Mouse (Mus musculus): Measurements from ENCODE around the gene Fam228a. TPM values are rescaled to one million over a fixed set of nuclear protein-coding genes. Genes with fewer than 3 reads are reported as not detected.
"Not testable (repeated sequence)": the region's sequence is repeated elsewhere in the genome, so short reads cannot be mapped to it uniquely, and the experiment has no call there.

Fam228a gene
- polyA plus RNA-seq, 1 experiment from 2014 or later: 0.13 TPM

- DNase-seq (ENCODE audit: low spot score): no peak
- H3K4me1 ChIP-seq (ENCODE audit: control insufficient read depth, insufficient read depth, low read length): no peaks in the 10 kb centered on the region
- 83% methylated on average over 4 of the region's 4 CpGs for WGBS
- no peak overlapping the region for H3K4me2 ChIP-seq (ENCODE audit: low read length)
- H3K9ac ChIP-seq (ENCODE audit: low read length): no peak overlapping the region
- ATAC-seq: no peak
- no peaks in the 10 kb centered on the region for H3K27me3 ChIP-seq (replicated peaks; ENCODE audit: control insufficient read depth, insufficient read depth, low read length)
- H3K9me3 ChIP-seq (replicated peaks; ENCODE audit: control insufficient read depth, low read length): no peaks in the 10 kb centered on the region
- H3K27ac ChIP-seq (ENCODE audit: low read depth, low read length): no peak overlapping the region
- peaks cover 24% of the 10 kb centered on the region for H3K36me3 ChIP-seq (ENCODE audit: control insufficient read depth, insufficient read depth, low read length)
- no peak overlapping the region for H3K4me3 ChIP-seq (ENCODE audit: low read depth, low read length)
These were observed 29.9 kb downstream of the Fam228a start for GRCm38 (mm10) chr12:4708296-4708695.

- Histone ChIP-seq H3K27me3 (replicated peaks; ENCODE audit: control insufficient read depth, insufficient read depth, low read length) (no peaks in the 10 kb centered on the region), H3K27ac (ENCODE audit: low read depth, low read length) (no peak overlapping the region), H3K36me3 (ENCODE audit: control insufficient read depth, insufficient read depth, low read length) (peaks cover 19% of the 10 kb centered on the region), H3K4me3 (ENCODE audit: low read depth, low read length) (no peak overlapping the region), H3K9ac (ENCODE audit: low read length) (no peak overlapping the region), H3K4me2 (ENCODE audit: low read length) (no peak overlapping the region), H3K4me1 (ENCODE audit: control insufficient read depth, insufficient read depth, low read length) (no peaks in the 10 kb centered on the region), H3K9me3 (replicated peaks; ENCODE audit: control insufficient read depth, low read length) (no peaks in the 10 kb centered on the region)
- ATAC-seq (no peak), DNase-seq (ENCODE audit: low spot score) (no peak)
- WGBS: 91% methylated on average over 14 of the region's 14 CpGs
These were observed 30.7 kb downstream of the Fam228a start for GRCm38 (mm10) chr12:4707488-4708017.

GRCm38 (mm10) chr12:4706901-4707300 is 31.3 kb downstream of the Fam228a start:
- Histone ChIP-seq H3K36me3 (ENCODE audit: control insufficient read depth, insufficient read depth, low read length) (peaks cover 14% of the 10 kb centered on the region), H3K9ac (ENCODE audit: low read length) (no peak overlapping the region), H3K4me3 (ENCODE audit: low read depth, low read length) (no peak overlapping the region), H3K27me3 (replicated peaks; ENCODE audit: control insufficient read depth, insufficient read depth, low read length) (no peaks in the 10 kb centered on the region), H3K9me3 (replicated peaks; ENCODE audit: control insufficient read depth, low read length) (no peaks in the 10 kb centered on the region), H3K27ac (ENCODE audit: low read depth, low read length) (no peak overlapping the region), H3K4me1 (ENCODE audit: control insufficient read depth, insufficient read depth, low read length) (no peaks in the 10 kb centered on the region), H3K4me2 (ENCODE audit: low read length) (no peak overlapping the region)
- DNase-seq (ENCODE audit: low spot score): no peak
- WGBS: 89% methylated on average over 10 of the region's 10 CpGs
- ATAC-seq: no peak

- Histone ChIP-seq H3K36me3 (ENCODE audit: control insufficient read depth, insufficient read depth, low read length) (peaks cover 16% of the 10 kb centered on the region), H3K4me3 (ENCODE audit: low read depth, low read length) (no peak overlapping the region), H3K27me3 (replicated peaks; ENCODE audit: control insufficient read depth, insufficient read depth, low read length) (no peaks in the 10 kb centered on the region), H3K4me1 (ENCODE audit: control insufficient read depth, insufficient read depth, low read length) (no peaks in the 10 kb centered on the region), H3K27ac (ENCODE audit: low read depth, low read length) (no peak overlapping the region), H3K9ac (ENCODE audit: low read length) (no peak overlapping the region), H3K9me3 (replicated peaks; ENCODE audit: control insufficient read depth, low read length) (no peaks in the 10 kb centered on the region), H3K4me2 (ENCODE audit: low read length) (no peak overlapping the region)
- no peak for DNase-seq (ENCODE audit: low spot score)
- 91% methylated on average over 5 of the region's 5 CpGs for WGBS
- no peak for ATAC-seq
These were observed 32.1 kb downstream of the Fam228a start for GRCm38 (mm10) chr12:4706175-4706574.

GRCm38 (mm10) chr12:4705626-4706025 is 32.6 kb downstream of the Fam228a start:
- not testable (repeated sequence) for H3K4me2 ChIP-seq (ENCODE audit: low read length); H3K9me3 ChIP-seq (replicated peaks; ENCODE audit: control insufficient read depth, low read length); H3K27ac ChIP-seq (ENCODE audit: low read depth, low read length); DNase-seq (ENCODE audit: low spot score); H3K27me3 ChIP-seq (replicated peaks; ENCODE audit: control insufficient read depth, insufficient read depth, low read length); H3K4me1 ChIP-seq (ENCODE audit: control insufficient read depth, insufficient read depth, low read length); H3K9ac ChIP-seq (ENCODE audit: low read length); H3K4me3 ChIP-seq (ENCODE audit: low read depth, low read length); ATAC-seq
- peaks cover 16% of the 10 kb centered on the region for H3K36me3 ChIP-seq (ENCODE audit: control insufficient read depth, insufficient read depth, low read length)
- WGBS: 73% methylated on average over 6 of the region's 6 CpGs

- WGBS: 74% methylated on average over 1 of the region's 1 CpGs
These were observed 43.7 kb downstream of the Fam228a start for GRCm38 (mm10) chr12:4694534-4694933.

GRCm38 (mm10) chr12:4691193-4691592 is 47.0 kb downstream of the Fam228a start:
- no peaks in the 10 kb centered on the region for H3K36me3 ChIP-seq (ENCODE audit: control insufficient read depth, insufficient read depth, low read length)
- H3K4me3 ChIP-seq (ENCODE audit: low read depth, low read length): no peak overlapping the region
- ATAC-seq (no peak), DNase-seq (ENCODE audit: low spot score) (no peak)
- no peak overlapping the region for H3K4me2 ChIP-seq (ENCODE audit: low read length)
- no peaks in the 10 kb centered on the region for H3K4me1 ChIP-seq (ENCODE audit: control insufficient read depth, insufficient read depth, low read length)
- H3K9ac ChIP-seq (ENCODE audit: low read length): no peak overlapping the region
- H3K9me3 ChIP-seq (replicated peaks; ENCODE audit: control insufficient read depth, low read length): no peaks in the 10 kb centered on the region
- 93% methylated on average over 3 of the region's 3 CpGs for WGBS
- H3K27me3 ChIP-seq (replicated peaks; ENCODE audit: control insufficient read depth, insufficient read depth, low read length): no peaks in the 10 kb centered on the region
- H3K27ac ChIP-seq (ENCODE audit: low read depth, low read length): no peak overlapping the region

More at GRCm38 (mm10) chr12:4694534-4694933, 43.7 kb downstream of the Fam228a start:
- no peak overlapping the region for H3K4me2 ChIP-seq (ENCODE audit: low read length)
- no peak overlapping the region for H3K9ac ChIP-seq (ENCODE audit: low read length)
- 0 out of 2 replicates have a peak, but pooled peaks cover 7% of the 10 kb centered on the region for H3K36me3 ChIP-seq (ENCODE audit: control insufficient read depth, insufficient read depth, low read length)
- no peaks in the 10 kb centered on the region for H3K27me3 ChIP-seq (replicated peaks; ENCODE audit: control insufficient read depth, insufficient read depth, low read length)
- no peaks in the 10 kb centered on the region for H3K9me3 ChIP-seq (replicated peaks; ENCODE audit: control insufficient read depth, low read length)
- no peaks in the 10 kb centered on the region for H3K4me1 ChIP-seq (ENCODE audit: control insufficient read depth, insufficient read depth, low read length)
- DNase-seq (ENCODE audit: low spot score) (no peak), ATAC-seq (no peak)
- no peak overlapping the region for H3K27ac ChIP-seq (ENCODE audit: low read depth, low read length)
- H3K4me3 ChIP-seq (ENCODE audit: low read depth, low read length): no peak overlapping the region

GRCm38 (mm10) chr12:4689341-4689740 is 48.9 kb downstream of the Fam228a start:
- Histone ChIP-seq H3K9me3 (replicated peaks; ENCODE audit: control insufficient read depth, low read length) (no peaks in the 10 kb centered on the region), H3K36me3 (ENCODE audit: control insufficient read depth, insufficient read depth, low read length) (no peaks in the 10 kb centered on the region), H3K4me1 (ENCODE audit: control insufficient read depth, insufficient read depth, low read length) (no peaks in the 10 kb centered on the region), H3K27me3 (replicated peaks; ENCODE audit: control insufficient read depth, insufficient read depth, low read length) (no peaks in the 10 kb centered on the region), H3K4me3 (ENCODE audit: low read depth, low read length) (no peak overlapping the region), H3K9ac (ENCODE audit: low read length) (no peak overlapping the region), H3K27ac (ENCODE audit: low read depth, low read length) (no peak overlapping the region), H3K4me2 (ENCODE audit: low read length) (no peak overlapping the region)
- ATAC-seq (no peak), DNase-seq (ENCODE audit: low spot score) (no peak)
- 92% methylated on average over 14 of the region's 14 CpGs for WGBS

- H3K27ac ChIP-seq (ENCODE audit: low read depth, low read length): no peak overlapping the region
- no peak for DNase-seq (ENCODE audit: low spot score)
- no peaks in the 10 kb centered on the region for H3K9me3 ChIP-seq (replicated peaks; ENCODE audit: control insufficient read depth, low read length)
- H3K36me3 ChIP-seq (ENCODE audit: control insufficient read depth, insufficient read depth, low read length): no peaks in the 10 kb centered on the region
- no peak overlapping the region for H3K9ac ChIP-seq (ENCODE audit: low read length)
- H3K27me3 ChIP-seq (replicated peaks; ENCODE audit: control insufficient read depth, insufficient read depth, low read length): no peaks in the 10 kb centered on the region
- no peak overlapping the region for H3K4me2 ChIP-seq (ENCODE audit: low read length)
- no peaks in the 10 kb centered on the region for H3K4me1 ChIP-seq (ENCODE audit: control insufficient read depth, insufficient read depth, low read length)
- no peak overlapping the region for H3K4me3 ChIP-seq (ENCODE audit: low read depth, low read length)
- ATAC-seq: no peak
- WGBS: 91% methylated on average over 2 of the region's 2 CpGs
These were observed 49.8 kb downstream of the Fam228a start for GRCm38 (mm10) chr12:4688386-4688785.

All from forebrain, embryonic 14.5 days (tissue).